Mouse (Mus musculus): ENCODE measurements around the gene Cacna1i.

DNA sequence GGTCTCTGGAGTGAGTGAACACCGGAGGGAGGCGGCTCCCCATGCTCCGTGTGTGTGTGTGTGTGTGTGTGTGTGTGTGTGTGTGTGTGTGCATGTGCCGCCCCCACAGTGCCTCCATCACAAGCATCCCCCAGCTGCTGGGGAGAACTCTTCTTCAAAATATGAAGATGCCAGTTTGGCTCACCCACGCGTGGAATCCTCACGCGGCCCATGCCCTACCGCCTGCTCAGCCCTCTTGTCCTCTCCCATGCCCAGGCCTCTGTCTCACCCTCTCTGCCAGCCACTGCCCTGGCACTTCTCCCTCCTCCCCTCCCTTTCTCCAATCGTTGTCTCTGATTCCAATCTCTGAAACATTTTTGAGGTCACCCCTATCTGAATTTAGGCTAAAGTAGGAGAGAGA lies 47.7 kb downstream of the Cacna1i start:
- TF ChIP-seq POLR2A (IDR thresholded peaks at IDR 0.05; ENCODE audit: extremely low read depth, insufficient read depth, low read length) (no peak), CTCF (IDR thresholded peaks at IDR 0.05; ENCODE audit: extremely low read depth, insufficient read depth, low read length) (no peak)
